Mouse (Mus musculus) midbrain, embryonic 15.5 days (tissue): ENCODE measurements at regions not wholly inside any gene's neighbourhood (a gene's known extent, or its start where the extent isn't known, plus 50 kb on each side); places are given as distances from the start of the nearest gene placed in this dataset.

ENCODE experiments used
- ATAC-seq: fragments of 200-750 bp; cut with Nextera tagmentation; replicated peaks from 2 replicates; pipeline ENCODE4 v1.8.0; 2017; ENCODE audit warnings: moderate TSS enrichment
- H3K27ac ChIP-seq: fragments of 300-500 bp; sonication (generic); 2 replicates; pipeline ENCODE4 v1.5.1; 2015; ENCODE audit warnings: mild to moderate bottlenecking, inconsistent platforms
- H3K27me3 ChIP-seq: fragments of 300-500 bp; sonication (generic); replicated peaks from 2 replicates; pipeline ENCODE4 v1.6.1; 2015; ENCODE audit warnings: inconsistent platforms
- H3K36me3 ChIP-seq: fragments of 300-500 bp; sonication (generic); replicated peaks from 2 replicates; pipeline ENCODE4 v1.6.1; 2015; ENCODE audit warnings: inconsistent platforms
- H3K4me1 ChIP-seq: fragments of 300-500 bp; sonication (generic); 2 replicates; pipeline ENCODE4 v1.6.1; 2015; ENCODE audit warnings: inconsistent platforms
- H3K4me2 ChIP-seq: fragments of 300-500 bp; sonication (generic); 2 replicates; pipeline ENCODE4 v1.6.1; 2015; ENCODE audit warnings: inconsistent platforms, mild to moderate bottlenecking, moderate library complexity
- H3K4me3 ChIP-seq: fragments of 300-500 bp; sonication (generic); 2 replicates; pipeline ENCODE4 v1.5.1; 2015; ENCODE audit warnings: mild to moderate bottlenecking, inconsistent platforms
- H3K9ac ChIP-seq: fragments of 300-500 bp; sonication (generic); 2 replicates; pipeline ENCODE4 v1.6.1; 2015; ENCODE audit warnings: mild to moderate bottlenecking, inconsistent platforms
- H3K9me3 ChIP-seq: fragments of 300-500 bp; sonication (generic); 2 replicates; pipeline ENCODE4 v1.6.1; 2016; ENCODE audit warnings: inconsistent platforms
- WGBS: fragments of 180-500 bp; shearing (Covaris S2); methylation state at CpG from one replicate; pipeline ENCODE4 v1.1.7; 2015; ENCODE audit warnings: mixed read lengths; 5-methylcytosine and 5-hydroxymethylcytosine counted together

- peak; percentile 80 for ATAC-seq
- peaks cover 10% of the 10 kb centered on the region for H3K4me1 ChIP-seq
- H3K27ac ChIP-seq, result peak overlapping the region; percentile 78
- no peak overlapping the region for H3K4me3 ChIP-seq
- no peak overlapping the region for H3K9ac ChIP-seq
- 55% methylated on average over 15 of the region's 15 CpGs for WGBS
- H3K9me3 ChIP-seq, result no peaks in the 10 kb centered on the region
- H3K27me3 ChIP-seq, result no peaks in the 10 kb centered on the region
- no peak overlapping the region for H3K4me2 ChIP-seq
- no peaks in the 10 kb centered on the region for H3K36me3 ChIP-seq
Observed at GRCm38 (mm10) chr14:25253016-25253850, 205.8 kb upstream of the Zmiz1 start.

GRCm38 (mm10) chr14:25263121-25263520 is 195.9 kb upstream of the Zmiz1 start:
- Histone ChIP-seq H3K27me3 (no peaks in the 10 kb centered on the region), H3K4me1 (peaks cover 10% of the 10 kb centered on the region; the same call in 1 of the 2 replicates), H3K36me3 (no peaks in the 10 kb centered on the region), H3K4me3 (no peak overlapping the region), H3K9ac (no peak overlapping the region), H3K27ac (no peak overlapping the region), H3K4me2 (no peak overlapping the region), H3K9me3 (no peaks in the 10 kb centered on the region)
- no peak for ATAC-seq
- 94% methylated on average over 1 of the region's 1 CpGs for WGBS

- no peak for ATAC-seq
- Histone ChIP-seq H3K9ac (no peak overlapping the region), H3K9me3 (no peaks in the 10 kb centered on the region)
Observed at GRCm38 (mm10) chr14:25266846-25267245, 192.1 kb upstream of the Zmiz1 start.

GRCm38 (mm10) chr14:25268090-25268631 is 190.8 kb upstream of the Zmiz1 start:
- Histone ChIP-seq H3K9ac (no peak overlapping the region), H3K4me2 (no peak overlapping the region), H3K9me3 (no peaks in the 10 kb centered on the region), H3K27ac (no peak overlapping the region), H3K4me1 (peaks cover 23% of the 10 kb centered on the region), H3K27me3 (no peaks in the 10 kb centered on the region), H3K36me3 (no peaks in the 10 kb centered on the region), H3K4me3 (no peak overlapping the region)
- 62% methylated on average over 13 of the region's 13 CpGs for WGBS
- ATAC-seq, result no peak

More at GRCm38 (mm10) chr14:25266846-25267245, 192.1 kb upstream of the Zmiz1 start:
- H3K36me3 ChIP-seq, result no peaks in the 10 kb centered on the region
- no peaks in the 10 kb centered on the region for H3K27me3 ChIP-seq
- no peak overlapping the region for H3K4me2 ChIP-seq
- peaks cover 23% of the 10 kb centered on the region for H3K4me1 ChIP-seq
- peak overlapping the region; percentile 5; the same call in 1 of the 2 replicates for H3K27ac ChIP-seq
- WGBS, result 46% methylated on average over 4 of the region's 4 CpGs
- no peak overlapping the region for H3K4me3 ChIP-seq

- ATAC-seq, result peak; percentile 70
- Histone ChIP-seq H3K4me1 (peaks cover 23% of the 10 kb centered on the region), H3K4me2 (no peak overlapping the region), H3K9me3 (no peaks in the 10 kb centered on the region), H3K9ac (no peak overlapping the region), H3K4me3 (no peak overlapping the region), H3K27me3 (no peaks in the 10 kb centered on the region), H3K27ac (no peak overlapping the region; the same call in 1 of the 2 replicates), H3K36me3 (no peaks in the 10 kb centered on the region)
- 15% methylated on average over 11 of the region's 11 CpGs for WGBS
Observed at GRCm38 (mm10) chr14:25270227-25270876, 188.6 kb upstream of the Zmiz1 start.

GRCm38 (mm10) chr14:25272366-25273156 is 186.4 kb upstream of the Zmiz1 start:
- Histone ChIP-seq H3K4me1 (peaks cover 16% of the 10 kb centered on the region), H3K4me2 (no peak overlapping the region), H3K36me3 (no peaks in the 10 kb centered on the region), H3K4me3 (no peak overlapping the region), H3K27me3 (no peaks in the 10 kb centered on the region), H3K9me3 (no peaks in the 10 kb centered on the region), H3K27ac (no peak overlapping the region), H3K9ac (no peak overlapping the region)
- no peak for ATAC-seq
- 76% methylated on average over 11 of the region's 11 CpGs for WGBS

- Histone ChIP-seq H3K9me3 (no peaks in the 10 kb centered on the region), H3K27ac (no peak overlapping the region), H3K9ac (no peak overlapping the region), H3K4me1 (peaks cover 17% of the 10 kb centered on the region), H3K4me2 (no peak overlapping the region), H3K36me3 (no peaks in the 10 kb centered on the region), H3K4me3 (no peak overlapping the region), H3K27me3 (no peaks in the 10 kb centered on the region)
- no peak for ATAC-seq
Observed at GRCm38 (mm10) chr14:25279751-25280150, 179.2 kb upstream of the Zmiz1 start.

- no peak overlapping the region for H3K27ac ChIP-seq
- H3K4me2 ChIP-seq, result no peak overlapping the region
- WGBS, result 67% methylated on average over 1 of the region's 1 CpGs
- no peaks in the 10 kb centered on the region for H3K9me3 ChIP-seq
- H3K36me3 ChIP-seq, result no peaks in the 10 kb centered on the region
- H3K9ac ChIP-seq, result no peak overlapping the region
- no peak overlapping the region for H3K4me3 ChIP-seq
- no peaks in the 10 kb centered on the region for H3K4me1 ChIP-seq
- H3K27me3 ChIP-seq, result no peaks in the 10 kb centered on the region
- no peak for ATAC-seq
Observed at GRCm38 (mm10) chr14:25292557-25292956, 166.4 kb upstream of the Zmiz1 start.

DNA sequence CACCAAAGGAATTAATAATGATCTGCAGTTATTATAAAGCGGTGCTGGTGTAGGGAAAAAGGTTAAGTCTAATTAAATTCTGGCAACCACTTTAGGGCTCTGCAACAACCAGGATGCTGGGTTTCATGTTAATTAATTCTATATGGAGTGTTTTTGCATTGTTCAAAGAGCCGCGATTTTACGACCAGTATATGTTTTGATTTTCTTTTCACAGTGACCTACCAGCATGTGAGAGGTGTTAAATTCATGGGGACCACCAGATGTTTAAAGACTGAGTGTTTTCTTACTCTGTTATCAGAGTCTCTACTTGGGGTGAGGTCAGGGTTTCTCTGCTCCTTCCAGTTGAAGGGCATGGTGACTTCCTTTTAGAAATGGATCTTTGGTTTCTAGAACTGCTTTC is 164.8 kb upstream of the Zmiz1 start:
- no peak for ATAC-seq
- Histone ChIP-seq H3K4me2 (no peak overlapping the region), H3K4me1 (no peaks in the 10 kb centered on the region), H3K4me3 (no peak overlapping the region), H3K27me3 (no peaks in the 10 kb centered on the region), H3K9me3 (no peaks in the 10 kb centered on the region), H3K9ac (no peak overlapping the region), H3K36me3 (no peaks in the 10 kb centered on the region), H3K27ac (no peak overlapping the region)
- WGBS, result 70% methylated on average over 4 of the region's 4 CpGs

GRCm38 (mm10) chr14:25295688-25296350 is 163.2 kb upstream of the Zmiz1 start:
- 45% methylated on average over 5 of the region's 5 CpGs for WGBS
- H3K4me3 ChIP-seq, result no peak overlapping the region
- no peak for ATAC-seq
- no peak overlapping the region for H3K27ac ChIP-seq
- H3K9ac ChIP-seq, result no peak overlapping the region
- no peak overlapping the region for H3K4me2 ChIP-seq
- H3K9me3 ChIP-seq, result no peaks in the 10 kb centered on the region
- no peaks in the 10 kb centered on the region for H3K4me1 ChIP-seq
- no peaks in the 10 kb centered on the region for H3K27me3 ChIP-seq
- H3K36me3 ChIP-seq, result no peaks in the 10 kb centered on the region

GRCm38 (mm10) chr14:25299673-25300190 is 159.3 kb upstream of the Zmiz1 start:
- 80% methylated on average over 3 of the region's 3 CpGs for WGBS
- no peaks in the 10 kb centered on the region for H3K27me3 ChIP-seq
- H3K9me3 ChIP-seq, result no peaks in the 10 kb centered on the region
- H3K9ac ChIP-seq, result no peak overlapping the region
- H3K4me3 ChIP-seq, result no peak overlapping the region
- H3K4me1 ChIP-seq, result peaks cover 18% of the 10 kb centered on the region
- no peak overlapping the region for H3K27ac ChIP-seq
- no peaks in the 10 kb centered on the region for H3K36me3 ChIP-seq
- H3K4me2 ChIP-seq, result no peak overlapping the region
- ATAC-seq, result no peak
